Mouse (Mus musculus) MEL-GATA-1-ER (cell line): ENCODE measurements around the gene Tns2.

Source experiments
- DNase-seq: peaks from one replicate; pipeline ENCODE4 v3.0.0-alpha.2; 2012; ENCODE audit warnings: low read depth; ENCODE audit errors: extremely low read depth

The Tns2 gene

DNA sequence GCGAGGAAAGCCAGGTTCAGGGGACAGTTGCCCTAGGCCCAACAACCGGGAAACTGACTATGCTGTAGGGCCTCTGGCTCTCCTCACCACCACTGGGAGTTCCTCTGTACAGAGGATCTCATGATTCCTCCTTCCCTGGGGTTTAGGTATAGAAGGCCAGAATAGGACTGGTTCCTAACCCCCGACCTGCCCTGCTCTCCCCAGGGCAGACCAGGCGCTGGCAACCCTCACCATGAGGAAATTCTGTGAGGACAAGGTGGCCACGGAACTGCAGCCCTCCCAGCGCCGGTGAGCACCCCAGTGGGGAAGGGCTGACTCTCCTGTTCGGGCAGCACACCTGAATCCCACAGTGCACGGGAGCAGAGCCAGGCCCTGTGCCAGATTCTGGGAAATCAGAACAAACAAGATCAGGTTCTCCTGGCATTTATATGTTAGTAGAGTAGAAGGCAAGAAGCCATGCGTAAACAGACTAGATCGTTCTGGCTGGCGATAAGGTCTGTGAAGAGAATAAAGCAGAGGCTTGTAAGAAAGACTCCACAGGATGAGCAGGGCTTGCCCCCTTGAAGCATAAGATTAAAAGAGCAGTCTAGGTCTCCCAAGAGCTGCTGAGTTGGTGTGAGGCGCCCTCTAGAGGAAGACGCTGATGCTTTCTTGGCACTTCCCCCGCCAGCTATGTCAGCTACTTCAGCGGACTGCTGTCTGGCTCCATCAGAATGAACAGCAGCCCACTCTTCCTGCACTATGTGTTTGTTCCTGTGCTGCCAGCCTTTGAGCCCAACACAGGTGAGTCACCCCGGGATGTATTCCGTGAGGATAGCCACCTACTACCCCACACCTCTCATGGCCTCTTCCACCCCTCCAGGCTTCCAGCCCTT, 8.7 kb downstream of the Tns2 start:
- peak; percentile 80 for DNase-seq

- DNase-seq: no peak
Observed at GRCm38 (mm10) chr15:102110271-102110670, 10.1 kb downstream of the Tns2 start.

DNA sequence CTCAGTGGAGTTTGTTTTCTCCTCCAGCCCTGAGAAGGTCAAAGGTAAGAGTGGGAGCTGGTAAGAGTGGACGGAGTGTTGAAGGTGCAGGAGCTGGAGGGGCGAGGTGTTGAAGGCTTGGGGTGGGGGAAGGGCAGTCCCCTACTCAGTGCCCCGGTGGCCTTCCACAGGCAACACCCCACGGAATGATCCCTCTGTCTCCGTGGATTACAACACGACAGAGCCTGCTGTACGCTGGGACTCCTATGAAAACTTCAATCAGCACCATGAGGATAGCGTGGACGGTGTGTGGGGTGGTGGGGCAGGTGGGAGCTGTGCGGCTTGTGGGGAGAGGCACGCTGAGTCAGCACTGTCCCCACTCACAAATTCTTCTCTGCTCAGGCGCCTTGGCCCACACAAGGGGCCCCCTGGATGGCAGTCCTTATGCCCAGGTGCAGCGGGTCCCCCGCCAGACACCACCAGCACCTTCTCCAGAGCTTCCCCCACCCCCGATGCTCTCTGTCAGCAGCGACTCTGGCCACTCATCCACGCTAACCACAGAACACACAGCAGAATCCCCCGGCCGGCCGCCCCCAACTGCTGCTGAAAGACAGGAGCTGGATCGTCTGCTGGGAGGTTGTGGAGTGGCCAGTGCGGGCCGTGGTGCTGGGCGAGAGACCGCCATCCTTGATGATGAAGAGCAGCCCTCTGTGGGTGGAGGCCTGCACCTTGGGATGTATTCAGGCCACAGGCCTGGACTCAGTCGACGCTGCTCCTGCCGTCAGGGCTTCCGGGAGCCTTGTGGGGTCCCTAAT, 10.7 kb downstream of the Tns2 start:
- DNase-seq: no peak

GRCm38 (mm10) chr15:102111495-102111829, 11.2 kb downstream of the Tns2 start:
- no peak for DNase-seq

- DNase-seq: no peak
Observed at GRCm38 (mm10) chr15:102112181-102112580, 12.0 kb downstream of the Tns2 start.

DNA sequence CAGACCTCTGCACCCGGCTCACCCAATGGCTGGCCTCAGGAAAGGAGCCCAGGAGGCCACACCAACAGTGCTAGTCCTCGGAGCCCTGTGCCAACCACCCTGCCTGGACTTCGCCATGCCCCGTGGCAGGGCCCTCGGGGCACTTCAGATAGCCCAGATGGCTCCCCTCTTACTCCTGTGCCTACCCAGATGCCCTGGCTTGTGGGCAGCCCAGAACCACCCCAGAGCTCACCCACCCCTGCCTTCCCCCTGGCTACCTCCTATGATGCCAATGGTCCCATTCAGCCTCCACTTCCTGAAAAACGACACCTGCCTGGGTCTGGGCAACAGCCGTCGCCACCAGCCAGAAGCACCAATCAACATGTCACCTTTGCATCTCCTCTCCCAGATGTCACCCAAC, 12.6 kb downstream of the Tns2 start:
- no peak for DNase-seq

DNA sequence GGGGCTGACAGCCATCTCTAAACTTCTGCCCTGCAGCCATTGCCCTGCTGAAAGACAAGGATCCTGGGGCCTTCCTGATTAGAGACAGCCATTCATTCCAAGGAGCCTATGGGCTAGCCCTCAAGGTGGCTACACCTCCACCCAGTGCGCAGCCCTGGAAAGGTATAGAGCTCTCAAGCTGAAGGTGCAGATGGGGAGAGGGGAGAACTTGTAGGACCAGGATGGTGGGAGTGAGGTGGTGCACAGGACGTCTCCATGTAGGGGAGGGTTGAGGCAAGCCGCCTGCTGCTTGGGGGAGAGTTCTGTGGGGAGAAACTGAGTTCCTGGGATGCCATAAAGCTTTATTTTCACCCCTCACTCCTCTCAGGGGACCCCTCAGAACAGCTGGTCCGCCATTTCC, 13.5 kb downstream of the Tns2 start:
- no peak for DNase-seq

DNA sequence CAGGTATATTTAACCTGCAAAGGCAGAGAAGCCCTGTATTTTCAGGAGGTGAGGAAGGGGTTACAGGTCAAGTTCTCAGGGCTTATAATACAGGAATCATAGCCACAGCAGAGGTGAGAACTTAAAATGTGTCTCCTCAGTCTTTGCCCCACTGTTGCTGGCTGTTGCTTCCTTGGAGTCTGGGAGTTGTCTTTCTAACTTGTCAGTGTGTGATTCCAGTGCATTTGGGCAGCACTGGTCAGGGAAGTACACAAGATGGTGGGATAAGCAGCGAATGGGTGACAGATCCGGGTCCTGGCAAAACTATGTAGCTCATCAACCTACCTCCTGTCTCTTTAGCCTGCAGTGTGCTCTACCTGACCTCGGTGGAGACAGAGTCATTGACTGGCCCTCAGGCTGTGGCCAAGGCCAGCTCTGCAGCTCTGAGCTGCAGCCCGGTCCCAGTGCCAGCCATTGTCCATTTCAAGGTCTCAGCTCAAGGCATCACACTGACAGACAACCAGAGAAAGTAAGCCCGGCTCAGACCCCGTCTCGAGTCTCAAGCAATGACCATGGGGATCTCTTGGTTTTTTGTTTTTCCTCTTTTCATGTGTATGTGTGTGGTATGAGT, 14.5 kb downstream of the Tns2 start:
- DNase-seq: no peak

- no peak for DNase-seq
Observed at GRCm38 (mm10) chr15:102115731-102116231, 15.6 kb downstream of the Tns2 start.

GRCm38 (mm10) chr15:102116753-102117415, 16.7 kb downstream of the Tns2 start:
- DNase-seq: no peak

DNA sequence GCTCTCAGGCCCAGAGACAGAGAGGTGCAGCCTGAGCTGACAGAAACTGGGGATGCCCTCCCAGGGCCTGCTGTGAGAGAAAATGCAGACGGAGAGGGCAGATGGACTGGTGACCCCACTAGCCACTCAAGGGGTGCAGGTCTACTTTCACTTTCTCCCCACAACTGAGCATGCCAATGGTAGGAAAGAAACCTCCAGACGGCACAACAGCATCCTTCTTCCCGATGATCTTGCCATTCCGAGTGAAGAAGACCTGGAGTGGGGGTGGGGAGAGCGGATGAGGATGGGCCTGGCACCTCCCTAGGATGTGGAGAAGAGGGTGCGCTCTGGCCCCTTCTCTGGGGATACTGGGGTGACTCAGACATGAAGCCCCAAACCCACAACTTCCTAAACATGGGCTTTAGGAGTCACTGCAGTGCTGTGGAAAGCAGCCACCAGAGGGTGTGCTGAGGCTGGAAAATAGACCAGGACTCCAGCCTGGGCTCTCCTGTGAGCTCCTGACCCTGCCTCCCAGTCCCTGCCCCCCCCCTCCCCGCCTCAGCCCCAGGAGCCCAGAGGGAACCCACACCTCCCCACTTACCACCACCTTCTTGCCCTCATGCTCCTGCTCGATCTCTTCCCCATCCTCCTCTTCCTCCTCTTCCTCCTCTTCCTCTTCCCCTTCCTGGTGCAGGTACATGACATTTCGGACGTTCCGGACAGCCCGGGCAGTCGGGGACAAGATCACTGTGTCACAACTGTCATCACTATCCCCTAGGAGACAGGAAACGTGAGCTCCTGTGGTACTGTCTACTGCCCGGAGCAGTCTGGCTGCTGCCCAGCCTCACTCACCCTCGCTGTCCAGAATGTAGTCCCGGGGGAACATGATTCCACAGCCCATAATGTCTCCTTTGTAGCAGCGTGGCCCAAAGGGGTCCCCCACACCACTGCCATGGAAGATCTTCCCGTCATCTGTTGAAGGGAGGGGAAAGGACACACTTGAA, 17.5 kb downstream of the Tns2 start:
- DNase-seq: no peak

- DNase-seq: no peak
Observed at GRCm38 (mm10) chr15:102118591-102118990, 18.4 kb downstream of the Tns2 start.

- DNase-seq: no peak
Observed at GRCm38 (mm10) chr15:102119121-102119830, 19.1 kb downstream of the Tns2 start.

GRCm38 (mm10) chr15:102119831-102120170, 19.6 kb downstream of the Tns2 start:
- DNase-seq: no peak

GRCm38 (mm10) chr15:102120530-102120929, 20.3 kb downstream of the Tns2 start:
- no peak for DNase-seq

- DNase-seq: no peak
Observed at GRCm38 (mm10) chr15:102126303-102126702, 26.1 kb downstream of the Tns2 start.

- DNase-seq: no peak
Observed at GRCm38 (mm10) chr15:102133314-102133713, 33.1 kb downstream of the Tns2 start.

DNA sequence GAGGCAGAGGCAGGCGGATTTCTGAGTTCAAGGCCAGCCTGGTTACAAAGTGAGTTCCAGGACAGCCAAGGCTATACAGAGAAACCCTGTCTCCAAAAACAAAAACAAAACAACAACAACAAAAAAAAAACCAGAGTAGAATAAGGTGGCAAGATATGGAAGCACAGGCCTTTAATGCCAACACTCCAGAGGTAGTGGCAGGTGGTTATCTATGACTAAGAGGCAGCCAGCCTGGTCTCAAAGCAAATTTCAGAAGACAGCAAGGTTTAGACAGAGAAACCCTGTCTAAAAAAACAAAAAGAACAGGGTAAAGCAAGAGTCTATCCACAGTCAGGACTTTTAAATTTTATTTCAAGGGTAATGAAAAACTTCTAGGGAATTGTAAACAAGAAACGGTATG, 34.5 kb downstream of the Tns2 start:
- no peak for DNase-seq

GRCm38 (mm10) chr15:102135522-102136128, 35.4 kb downstream of the Tns2 start:
- no peak for DNase-seq
